Mouse (Mus musculus) embryonic facial prominence, embryonic 10.5 days (tissue): ENCODE results near the gene Scgb1b18. TPM values are rescaled to one million over a fixed set of nuclear protein-coding genes. Genes with fewer than 3 reads are reported as not detected.
"Not testable (repeated sequence)": the region's sequence is repeated elsewhere in the genome, so short reads cannot be mapped to it uniquely, and the experiment has no call there.

Experiments
- DNase-seq: peaks from one replicate; pipeline ENCODE4 v3.0.0-alpha.2; 2017; ENCODE audit warnings: low spot score
- H3K27ac ChIP-seq: fragments of 300-500 bp; sonication (generic); replicated peaks from 2 replicates; pipeline ENCODE4 v1.5.1; 2016; ENCODE audit warnings: mild to moderate bottlenecking
- H3K27me3 ChIP-seq: fragments of 300-500 bp; sonication (generic); replicated peaks from 2 replicates; pipeline ENCODE4 v1.6.1; 2016; ENCODE audit warnings: low read depth, mild to moderate bottlenecking; ENCODE audit not compliant: poor library complexity, severe bottlenecking
- H3K36me3 ChIP-seq: fragments of 300-500 bp; sonication (generic); replicated peaks from 2 replicates; pipeline ENCODE4 v1.6.1; 2016; ENCODE audit warnings: mild to moderate bottlenecking, moderate library complexity
- H3K4me1 ChIP-seq: fragments of 300-500 bp; sonication (generic); 2 replicates; pipeline ENCODE4 v1.6.1; 2016
- H3K4me3 ChIP-seq: fragments of 300-500 bp; sonication (generic); 2 replicates; pipeline ENCODE4 v1.5.1; 2016; ENCODE audit warnings: mild to moderate bottlenecking, moderate library complexity
- H3K9me3 ChIP-seq: fragments of 300-500 bp; sonication (generic); 2 replicates; pipeline ENCODE4 v1.6.1; 2016; ENCODE audit warnings: mild to moderate bottlenecking
- WGBS: fragments of 180-500 bp; shearing (Covaris S2); methylation state at CpG from one replicate; pipeline ENCODE4 v1.1.7; 2016; 5-methylcytosine and 5-hydroxymethylcytosine counted together
- polyA plus RNA-seq: library from polyadenylated mRNA; unstranded; fragments of >200 nt; fragmentation: Nextera tagmentation; extraction: Ambion mirVana; gene quantifications from 2 replicates; pipeline ENCODE4 v1.2.1, GENCODE M21; 2016

Gene Scgb1b18
- not detected in 2 replicates for polyA plus RNA-seq

DNA sequence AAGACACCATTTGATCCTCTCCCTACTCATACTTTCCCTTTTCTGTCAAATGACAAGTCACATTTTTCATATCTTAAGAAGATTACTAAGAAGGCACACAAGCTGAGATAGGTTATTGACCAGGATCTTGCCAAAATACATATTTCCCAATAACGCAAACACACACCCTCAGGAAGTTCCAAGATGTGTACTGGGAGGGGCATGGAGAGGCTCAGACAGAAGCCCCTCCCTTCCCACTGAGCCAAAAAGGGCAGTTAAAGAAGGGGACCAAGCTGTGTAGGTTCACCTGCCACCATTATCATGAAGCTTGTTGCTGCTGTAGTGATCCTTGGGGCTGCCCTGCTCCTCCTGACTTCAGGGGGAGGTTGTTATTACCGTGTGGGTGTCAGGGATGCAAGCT lies at the start of gene Scgb1b18:
TSS of gene Scgb1b18 (plus strand) at position 301 of the 400 bp plus-strand sequence.
- H3K36me3 ChIP-seq, DNase-seq, H3K27ac ChIP-seq, H3K27me3 ChIP-seq, H3K4me1 ChIP-seq, H3K4me3 ChIP-seq, H3K9me3 ChIP-seq: not testable (repeated sequence)
- WGBS: no CpG with 5 or more reads among the region's 2 CpGs

DNA sequence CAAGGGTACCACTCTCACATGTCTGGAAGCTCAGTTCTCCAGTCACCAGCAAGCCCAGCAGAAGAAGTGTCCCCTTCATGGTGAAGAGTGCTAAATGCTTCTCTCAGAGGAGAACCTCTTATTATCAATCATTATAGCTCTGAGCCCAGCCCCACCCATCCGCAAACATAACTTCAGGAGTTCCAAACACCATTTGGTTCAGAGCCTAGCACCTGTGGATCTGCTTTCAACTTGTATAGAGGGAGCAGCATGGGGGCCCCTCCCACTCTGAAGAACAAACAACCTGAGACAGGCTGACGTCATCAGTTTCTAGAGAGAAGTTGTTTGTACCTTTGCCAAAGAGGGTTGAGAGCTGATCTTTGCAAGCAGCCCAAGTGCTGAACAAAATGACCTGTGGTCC lies 11.6 kb upstream of the Scgb1b18 start, which contains the start of gene Scgb2b18:
TSS of gene Scgb2b18 (minus strand) at position 101 of the 400 bp plus-strand sequence.
- not testable (repeated sequence) for H3K4me3 ChIP-seq, H3K27me3 ChIP-seq, H3K36me3 ChIP-seq, H3K4me1 ChIP-seq, DNase-seq, H3K9me3 ChIP-seq, H3K27ac ChIP-seq
- WGBS: 80% methylated on average over 2 of the region's 2 CpGs

Other genes starting within 250 kb of the Scgb1b18 start
- not detected in 2 replicates for gene Scgb2b17, start 129.0 kb upstream of the Scgb1b18 start, polyA plus RNA-seq
- gene Scgb1b17, start 122.1 kb upstream of the Scgb1b18 start, polyA plus RNA-seq: not detected in 2 replicates
- not detected in 2 replicates for gene Scgb2b18, start 11.7 kb upstream of the Scgb1b18 start, polyA plus RNA-seq
- gene Scgb2b19, start 94.8 kb downstream of the Scgb1b18 start, polyA plus RNA-seq: not detected in 2 replicates
- gene Scgb1b19, start 101.7 kb downstream of the Scgb1b18 start, polyA plus RNA-seq: not detected in 2 replicates
- gene Scgb2b20, start 180.8 kb downstream of the Scgb1b18 start, polyA plus RNA-seq: not detected in 2 replicates
- gene Scgb1b20, start 187.7 kb downstream of the Scgb1b18 start, polyA plus RNA-seq: not detected in 2 replicates